Mouse (Mus musculus): ENCODE measurements at regions not wholly inside any gene's neighbourhood (a gene's known extent, or its start where the extent isn't known, plus 50 kb on each side); places are given as distances from the start of the nearest gene placed in this dataset.

- no peaks in the 10 kb centered on the region for H3K9me3 ChIP-seq (ENCODE audit: control insufficient read depth, low read length)
- no peak overlapping the region for H3K9ac ChIP-seq (ENCODE audit: low read length)
- no peaks in the 10 kb centered on the region for H3K36me3 ChIP-seq (ENCODE audit: control insufficient read depth, insufficient read depth, low read length)
- H3K4me3 ChIP-seq (ENCODE audit: low read depth, low read length) = no peak overlapping the region
- no peak for DNase-seq (ENCODE audit: low spot score)
- no peak for ATAC-seq (replicated peaks; ENCODE audit: low FRiP score)
- no peak overlapping the region for H3K27ac ChIP-seq (ENCODE audit: low read depth, low read length)
- 87% methylated on average over 8 of the region's 8 CpGs for WGBS
- no peaks in the 10 kb centered on the region for H3K4me1 ChIP-seq (replicated peaks; ENCODE audit: control insufficient read depth, insufficient read depth, low read length)
- H3K27me3 ChIP-seq (ENCODE audit: control insufficient read depth, insufficient read depth, low read length) = no peaks in the 10 kb centered on the region
- H3K4me2 ChIP-seq (ENCODE audit: low read depth, low read length, severe bottlenecking) = no peak overlapping the region
Measured at GRCm38 (mm10) chr2:9691906-9692305, 189.1 kb upstream of the 4930412O13Rik start.

- 78% methylated on average over 9 of the region's 9 CpGs for WGBS
- no peaks in the 10 kb centered on the region for H3K36me3 ChIP-seq (ENCODE audit: control insufficient read depth, insufficient read depth, low read length)
- no peaks in the 10 kb centered on the region for H3K4me1 ChIP-seq (replicated peaks; ENCODE audit: control insufficient read depth, insufficient read depth, low read length)
- ATAC-seq (replicated peaks; ENCODE audit: low FRiP score) = no peak
- no peak overlapping the region for H3K27ac ChIP-seq (ENCODE audit: low read depth, low read length)
- H3K9me3 ChIP-seq (ENCODE audit: control insufficient read depth, low read length) = no peaks in the 10 kb centered on the region
- H3K4me2 ChIP-seq (ENCODE audit: low read depth, low read length, severe bottlenecking) = no peak overlapping the region
- no peak for DNase-seq (ENCODE audit: low spot score)
- H3K27me3 ChIP-seq (ENCODE audit: control insufficient read depth, insufficient read depth, low read length) = no peaks in the 10 kb centered on the region
- no peak overlapping the region for H3K9ac ChIP-seq (ENCODE audit: low read length)
- no peak overlapping the region for H3K4me3 ChIP-seq (ENCODE audit: low read depth, low read length)
Measured at GRCm38 (mm10) chr2:9693351-9693750, 187.7 kb upstream of the 4930412O13Rik start.

GRCm38 (mm10) chr2:9694178-9694577 lies 186.9 kb upstream of the 4930412O13Rik start:
- Histone ChIP-seq H3K4me3 (ENCODE audit: low read depth, low read length) (no peak overlapping the region), H3K36me3 (ENCODE audit: control insufficient read depth, insufficient read depth, low read length) (no peaks in the 10 kb centered on the region), H3K4me2 (ENCODE audit: low read depth, low read length, severe bottlenecking) (no peak overlapping the region), H3K27ac (ENCODE audit: low read depth, low read length) (no peak overlapping the region), H3K9ac (ENCODE audit: low read length) (no peak overlapping the region), H3K4me1 (replicated peaks; ENCODE audit: control insufficient read depth, insufficient read depth, low read length) (no peaks in the 10 kb centered on the region), H3K9me3 (ENCODE audit: control insufficient read depth, low read length) (no peaks in the 10 kb centered on the region), H3K27me3 (ENCODE audit: control insufficient read depth, insufficient read depth, low read length) (no peaks in the 10 kb centered on the region)
- no peak for ATAC-seq (replicated peaks; ENCODE audit: low FRiP score)
- WGBS = 91% methylated on average over 8 of the region's 8 CpGs
- no peak for DNase-seq (ENCODE audit: low spot score)

GRCm38 (mm10) chr2:9697591-9698345 lies 183.3 kb upstream of the 4930412O13Rik start:
- WGBS = 82% methylated on average over 6 of the region's 6 CpGs
- Histone ChIP-seq H3K4me3 (ENCODE audit: low read depth, low read length) (no peak overlapping the region), H3K4me1 (replicated peaks; ENCODE audit: control insufficient read depth, insufficient read depth, low read length) (no peaks in the 10 kb centered on the region), H3K36me3 (ENCODE audit: control insufficient read depth, insufficient read depth, low read length) (no peaks in the 10 kb centered on the region), H3K27me3 (ENCODE audit: control insufficient read depth, insufficient read depth, low read length) (no peaks in the 10 kb centered on the region), H3K9me3 (ENCODE audit: control insufficient read depth, low read length) (no peaks in the 10 kb centered on the region), H3K9ac (ENCODE audit: low read length) (no peak overlapping the region), H3K27ac (ENCODE audit: low read depth, low read length) (no peak overlapping the region), H3K4me2 (ENCODE audit: low read depth, low read length, severe bottlenecking) (no peak overlapping the region)
- DNase-seq (ENCODE audit: low spot score) (no peak), ATAC-seq (replicated peaks; ENCODE audit: low FRiP score) (no peak)

GRCm38 (mm10) chr2:9704266-9704665 lies 176.8 kb upstream of the 4930412O13Rik start:
- H3K36me3 ChIP-seq (ENCODE audit: control insufficient read depth, insufficient read depth, low read length) = no peaks in the 10 kb centered on the region
- no peak overlapping the region for H3K4me2 ChIP-seq (ENCODE audit: low read depth, low read length, severe bottlenecking)

GRCm38 (mm10) chr2:9709466-9709865 lies 171.6 kb upstream of the 4930412O13Rik start:
- Histone ChIP-seq H3K9me3 (ENCODE audit: control insufficient read depth, low read length) (no peaks in the 10 kb centered on the region), H3K27me3 (ENCODE audit: control insufficient read depth, insufficient read depth, low read length) (no peaks in the 10 kb centered on the region), H3K4me2 (ENCODE audit: low read depth, low read length, severe bottlenecking) (no peak overlapping the region), H3K36me3 (ENCODE audit: control insufficient read depth, insufficient read depth, low read length) (no peaks in the 10 kb centered on the region), H3K4me1 (replicated peaks; ENCODE audit: control insufficient read depth, insufficient read depth, low read length) (no peaks in the 10 kb centered on the region), H3K4me3 (ENCODE audit: low read depth, low read length) (no peak overlapping the region), H3K9ac (ENCODE audit: low read length) (no peak overlapping the region), H3K27ac (ENCODE audit: low read depth, low read length) (no peak overlapping the region)
- WGBS = 87% methylated on average over 7 of the region's 7 CpGs
- ATAC-seq (replicated peaks; ENCODE audit: low FRiP score) (no peak), DNase-seq (ENCODE audit: low spot score) (no peak)

More at GRCm38 (mm10) chr2:9704266-9704665, 176.8 kb upstream of the 4930412O13Rik start:
- Histone ChIP-seq H3K9me3 (ENCODE audit: control insufficient read depth, low read length) (no peaks in the 10 kb centered on the region), H3K27ac (ENCODE audit: low read depth, low read length) (no peak overlapping the region), H3K9ac (ENCODE audit: low read length) (no peak overlapping the region), H3K4me1 (replicated peaks; ENCODE audit: control insufficient read depth, insufficient read depth, low read length) (no peaks in the 10 kb centered on the region), H3K4me3 (ENCODE audit: low read depth, low read length) (no peak overlapping the region), H3K27me3 (ENCODE audit: control insufficient read depth, insufficient read depth, low read length) (no peaks in the 10 kb centered on the region)
- ATAC-seq (replicated peaks; ENCODE audit: low FRiP score) (no peak), DNase-seq (ENCODE audit: low spot score) (no peak)
- WGBS = 88% methylated on average over 3 of the region's 3 CpGs

- Histone ChIP-seq H3K4me2 (ENCODE audit: low read depth, low read length, severe bottlenecking) (no peak overlapping the region), H3K27ac (ENCODE audit: low read depth, low read length) (no peak overlapping the region), H3K9me3 (ENCODE audit: control insufficient read depth, low read length) (no peaks in the 10 kb centered on the region), H3K36me3 (ENCODE audit: control insufficient read depth, insufficient read depth, low read length) (no peaks in the 10 kb centered on the region), H3K4me3 (ENCODE audit: low read depth, low read length) (no peak overlapping the region), H3K4me1 (replicated peaks; ENCODE audit: control insufficient read depth, insufficient read depth, low read length) (no peaks in the 10 kb centered on the region), H3K9ac (ENCODE audit: low read length) (no peak overlapping the region), H3K27me3 (ENCODE audit: control insufficient read depth, insufficient read depth, low read length) (no peaks in the 10 kb centered on the region)
- no peak for DNase-seq (ENCODE audit: low spot score)
- ATAC-seq (replicated peaks; ENCODE audit: low FRiP score) = no peak
- WGBS = 93% methylated on average over 1 of the region's 1 CpGs
Measured at GRCm38 (mm10) chr2:9717904-9718303, 163.1 kb upstream of the 4930412O13Rik start.

- H3K27me3 ChIP-seq (ENCODE audit: control insufficient read depth, insufficient read depth, low read length) = no peaks in the 10 kb centered on the region
- WGBS = 91% methylated on average over 7 of the region's 7 CpGs
- DNase-seq (ENCODE audit: low spot score) (no peak), ATAC-seq (replicated peaks; ENCODE audit: low FRiP score) (no peak)
- no peak overlapping the region for H3K27ac ChIP-seq (ENCODE audit: low read depth, low read length)
- no peak overlapping the region for H3K4me2 ChIP-seq (ENCODE audit: low read depth, low read length, severe bottlenecking)
- H3K4me3 ChIP-seq (ENCODE audit: low read depth, low read length) = no peak overlapping the region
- H3K9me3 ChIP-seq (ENCODE audit: control insufficient read depth, low read length) = no peaks in the 10 kb centered on the region
- H3K36me3 ChIP-seq (ENCODE audit: control insufficient read depth, insufficient read depth, low read length) = no peaks in the 10 kb centered on the region
- no peaks in the 10 kb centered on the region for H3K4me1 ChIP-seq (replicated peaks; ENCODE audit: control insufficient read depth, insufficient read depth, low read length)
- no peak overlapping the region for H3K9ac ChIP-seq (ENCODE audit: low read length)
Measured at GRCm38 (mm10) chr2:9733243-9733642, 147.8 kb upstream of the 4930412O13Rik start.

GRCm38 (mm10) chr2:9744181-9744580 lies 136.9 kb upstream of the 4930412O13Rik start:
- Histone ChIP-seq H3K9ac (ENCODE audit: low read length) (no peak overlapping the region), H3K27ac (ENCODE audit: low read depth, low read length) (no peak overlapping the region), H3K4me3 (ENCODE audit: low read depth, low read length) (no peak overlapping the region), H3K4me2 (ENCODE audit: low read depth, low read length, severe bottlenecking) (no peak overlapping the region), H3K27me3 (ENCODE audit: control insufficient read depth, insufficient read depth, low read length) (no peaks in the 10 kb centered on the region), H3K9me3 (ENCODE audit: control insufficient read depth, low read length) (no peaks in the 10 kb centered on the region), H3K4me1 (replicated peaks; ENCODE audit: control insufficient read depth, insufficient read depth, low read length) (no peaks in the 10 kb centered on the region), H3K36me3 (ENCODE audit: control insufficient read depth, insufficient read depth, low read length) (no peaks in the 10 kb centered on the region)
- WGBS = 89% methylated on average over 3 of the region's 3 CpGs
- DNase-seq (ENCODE audit: low spot score) (no peak), ATAC-seq (replicated peaks; ENCODE audit: low FRiP score) (no peak)

Measured in forebrain, embryonic 11.5 days (tissue).